Mouse (Mus musculus) kidney, embryonic 14.5 days (tissue): ENCODE data around the gene Ccdc96. TPM values are rescaled to one million over a fixed set of nuclear protein-coding genes. Genes with fewer than 3 reads are reported as not detected.

Experiments used
- ATAC-seq: fragments of 200-750 bp; cut with Nextera tagmentation; 2 replicates; pipeline ENCODE4 v1.8.0; 2017; ENCODE audit warnings: moderate number of reproducible peaks, mild to moderate bottlenecking, moderate TSS enrichment, moderate library complexity; ENCODE audit not compliant: low FRiP score, low TSS enrichment
- H3K27ac ChIP-seq: fragments of 300-500 bp; sonication (generic); 2 replicates; pipeline ENCODE4 v1.5.1; 2014; ENCODE audit warnings: low read depth, mild to moderate bottlenecking, low read length, moderate library complexity, mixed read lengths
- H3K27me3 ChIP-seq: fragments of 300-500 bp; sonication (generic); 2 replicates; pipeline ENCODE4 v1.6.1; 2014; ENCODE audit warnings: mild to moderate bottlenecking, low read length; ENCODE audit not compliant: control insufficient read depth, insufficient read depth
- H3K36me3 ChIP-seq: fragments of 300-500 bp; sonication (generic); 2 replicates; pipeline ENCODE4 v1.6.1; 2014; ENCODE audit warnings: low read length, mixed read lengths; ENCODE audit not compliant: control insufficient read depth, insufficient read depth
- H3K4me1 ChIP-seq: fragments of 300-500 bp; sonication (generic); 2 replicates; pipeline ENCODE4 v1.6.1; 2014; ENCODE audit warnings: low read length, mixed read lengths; ENCODE audit not compliant: control insufficient read depth, insufficient read depth
- H3K4me2 ChIP-seq: fragments of 300-500 bp; sonication (generic); replicated peaks from 2 replicates; pipeline ENCODE4 v1.6.1; 2014; ENCODE audit warnings: low read depth, mild to moderate bottlenecking, low read length
- H3K4me3 ChIP-seq: fragments of 300-500 bp; sonication (generic); 2 replicates; pipeline ENCODE4 v1.5.1; 2014; ENCODE audit warnings: mild to moderate bottlenecking, low read length
- H3K9ac ChIP-seq: fragments of 300-500 bp; sonication (generic); 2 replicates; pipeline ENCODE4 v1.6.1; 2014; ENCODE audit warnings: low read depth, mild to moderate bottlenecking, low read length, moderate library complexity
- H3K9me3 ChIP-seq: fragments of 300-500 bp; sonication (generic); 2 replicates; pipeline ENCODE4 v1.6.1; 2016; ENCODE audit warnings: low read length; ENCODE audit not compliant: control insufficient read depth
- WGBS: fragments of 180-500 bp; shearing (Covaris S2); extraction: QIAGEN DNeasy Blood & Tissue Kit; methylation state at CpG from one replicate; pipeline ENCODE4 v1.1.7; 2014; 5-methylcytosine and 5-hydroxymethylcytosine counted together
- polyA plus RNA-seq: library from polyadenylated mRNA; unstranded; fragments of >200 nt; fragmentation: Nextera tagmentation; extraction: Ambion mirVana; gene quantifications from 2 replicates; pipeline ENCODE4 v1.2.1, GENCODE M21; 2014

The Ccdc96 gene
- polyA plus RNA-seq, 1 experiment from 2014 or later: 0.58 TPM

DNA sequence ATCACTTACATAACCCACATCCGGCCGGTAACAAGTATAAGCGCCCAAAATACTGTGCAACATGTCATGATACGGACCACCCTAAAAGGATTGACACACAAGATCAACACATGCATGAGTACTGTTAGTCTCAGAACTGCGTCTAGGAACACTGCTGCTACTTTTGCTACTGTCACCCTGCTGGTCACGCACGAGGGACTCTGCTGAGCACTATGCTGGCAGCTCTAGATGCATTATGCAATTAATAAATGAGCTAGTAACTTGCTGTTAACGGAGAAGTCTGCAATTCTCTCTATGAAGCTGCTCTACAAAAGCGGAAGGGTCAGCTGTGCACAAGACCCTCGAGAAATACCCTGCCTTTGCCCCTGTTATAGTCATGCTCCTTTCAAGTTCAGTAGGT lies 24.0 kb downstream of the Ccdc96 start:
- Histone ChIP-seq H3K36me3 (peaks cover 90% of the 10 kb centered on the region), H3K9ac (no peak overlapping the region), H3K9me3 (no peaks in the 10 kb centered on the region), H3K27me3 (no peaks in the 10 kb centered on the region), H3K4me2 (no peak overlapping the region), H3K4me3 (no peak overlapping the region), H3K4me1 (no peaks in the 10 kb centered on the region), H3K27ac (no peak overlapping the region)
- 92% methylated on average over 10 of the region's 10 CpGs for WGBS
- no peak for ATAC-seq

DNA sequence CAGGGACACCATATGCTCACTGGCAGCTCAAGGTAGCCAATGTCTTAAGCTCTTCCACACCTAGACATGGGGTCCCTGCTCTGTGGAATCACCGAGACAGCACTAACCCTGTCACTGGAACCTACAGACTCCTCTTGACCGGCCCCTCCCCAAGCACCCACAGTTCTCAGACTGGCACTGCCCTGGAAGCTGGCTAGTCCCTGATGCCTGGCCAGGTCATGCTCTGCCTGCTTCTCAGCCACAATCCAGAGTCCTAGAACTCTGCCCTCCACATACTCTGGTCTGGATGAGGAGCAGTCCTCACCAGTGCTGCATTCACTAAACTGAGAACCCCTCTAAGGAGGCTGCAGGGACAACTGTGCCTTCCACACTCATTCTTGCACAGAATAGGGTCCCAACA lies 26.6 kb downstream of the Ccdc96 start:
- H3K4me2 ChIP-seq: no peak overlapping the region
- H3K36me3 ChIP-seq: peaks cover 84% of the 10 kb centered on the region
- ATAC-seq: no peak
- H3K4me3 ChIP-seq: no peak overlapping the region
- H3K27ac ChIP-seq: no peak overlapping the region
- no peaks in the 10 kb centered on the region for H3K27me3 ChIP-seq
- H3K4me1 ChIP-seq: no peaks in the 10 kb centered on the region
- WGBS: 96% methylated on average over 2 of the region's 2 CpGs
- no peak overlapping the region for H3K9ac ChIP-seq
- no peaks in the 10 kb centered on the region for H3K9me3 ChIP-seq

- Histone ChIP-seq H3K27me3 (no peaks in the 10 kb centered on the region), H3K36me3 (peaks cover 85% of the 10 kb centered on the region), H3K9me3 (no peaks in the 10 kb centered on the region), H3K4me2 (no peak overlapping the region), H3K27ac (no peak overlapping the region), H3K4me3 (no peak overlapping the region), H3K9ac (no peak overlapping the region), H3K4me1 (no peaks in the 10 kb centered on the region)
- no peak for ATAC-seq
- 96% methylated on average over 1 of the region's 1 CpGs for WGBS
Observed at GRCm38 (mm10) chr5:36515126-36515525, 30.7 kb downstream of the Ccdc96 start.

DNA sequence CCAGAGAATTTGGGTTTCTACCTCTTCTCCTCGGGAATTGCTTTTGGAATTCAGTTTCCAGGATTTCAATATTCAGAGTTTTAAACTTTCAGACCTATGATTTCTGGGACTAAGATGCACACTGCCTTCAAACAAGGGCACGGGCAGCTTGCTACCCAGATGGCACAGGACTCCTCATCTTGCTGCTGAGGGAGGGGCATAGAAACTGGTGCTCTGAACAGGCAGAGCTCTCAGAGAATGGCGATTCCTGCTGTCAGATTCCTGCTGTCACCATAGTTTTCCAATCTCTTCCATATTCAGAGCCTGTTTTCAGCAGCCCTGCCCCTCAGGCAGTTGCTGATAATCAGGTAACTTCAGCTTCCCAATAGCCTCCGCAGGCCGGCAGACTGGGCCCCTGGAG lies 31.2 kb downstream of the Ccdc96 start:
- H3K36me3 ChIP-seq: peaks cover 85% of the 10 kb centered on the region
- no peaks in the 10 kb centered on the region for H3K4me1 ChIP-seq
- no peak overlapping the region for H3K4me3 ChIP-seq
- no peaks in the 10 kb centered on the region for H3K27me3 ChIP-seq
- ATAC-seq: no peak
- H3K9me3 ChIP-seq: no peaks in the 10 kb centered on the region
- no peak overlapping the region for H3K9ac ChIP-seq
- H3K4me2 ChIP-seq: no peak overlapping the region
- H3K27ac ChIP-seq: no peak overlapping the region
- 91% methylated on average over 5 of the region's 5 CpGs for WGBS

DNA sequence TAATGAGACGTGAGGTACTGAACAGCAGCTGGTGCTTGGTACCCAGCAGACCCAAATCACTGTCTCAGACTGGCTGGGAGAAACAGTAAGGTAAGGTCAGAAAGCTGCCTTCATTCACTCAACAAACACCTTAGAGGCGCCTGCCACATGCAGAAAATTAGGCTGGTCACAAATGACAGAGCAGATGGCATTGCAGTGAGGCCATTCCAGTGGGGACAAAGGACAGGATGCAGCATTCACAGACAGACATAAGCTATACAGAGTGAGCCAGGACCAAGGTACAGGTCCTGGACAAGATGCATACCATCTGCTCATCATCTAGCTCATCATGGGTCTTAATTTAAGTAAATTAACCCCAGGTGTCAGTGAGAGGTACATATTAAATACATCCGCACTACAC lies 33.2 kb downstream of the Ccdc96 start:
- H3K9ac ChIP-seq: no peak overlapping the region
- no peak for ATAC-seq
- no peaks in the 10 kb centered on the region for H3K27me3 ChIP-seq
- H3K4me2 ChIP-seq: no peak overlapping the region
- H3K27ac ChIP-seq: no peak overlapping the region
- 70% methylated on average over 3 of the region's 3 CpGs for WGBS
- H3K9me3 ChIP-seq: no peaks in the 10 kb centered on the region
- H3K4me3 ChIP-seq: no peak overlapping the region
- no peaks in the 10 kb centered on the region for H3K4me1 ChIP-seq
- H3K36me3 ChIP-seq: peaks cover 83% of the 10 kb centered on the region

DNA sequence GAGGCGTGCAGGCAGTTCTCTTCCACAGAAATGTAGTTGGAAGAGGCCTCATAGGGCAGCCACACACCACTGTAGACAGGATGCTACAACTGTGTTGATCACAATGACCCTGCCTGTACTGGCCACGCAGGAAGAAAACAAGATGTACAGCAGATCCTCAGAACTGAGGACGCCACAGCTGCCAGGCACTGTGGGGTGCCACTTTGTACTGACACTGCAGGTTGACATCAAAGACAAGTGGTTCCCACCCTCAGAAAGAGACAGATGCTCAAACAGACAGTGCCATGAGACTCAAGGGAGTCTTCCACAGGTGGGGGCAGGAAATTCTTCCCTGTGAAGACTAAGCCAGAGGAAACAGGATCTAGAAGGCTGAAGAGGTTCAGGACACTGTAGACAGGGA lies 35.4 kb downstream of the Ccdc96 start:
- no peak overlapping the region for H3K4me2 ChIP-seq
- H3K4me1 ChIP-seq: no peaks in the 10 kb centered on the region
- H3K9me3 ChIP-seq: no peaks in the 10 kb centered on the region
- no peak overlapping the region for H3K9ac ChIP-seq
- 88% methylated on average over 3 of the region's 3 CpGs for WGBS
- H3K27ac ChIP-seq: no peak overlapping the region
- no peak overlapping the region for H3K4me3 ChIP-seq
- ATAC-seq: no peak
- peaks cover 77% of the 10 kb centered on the region for H3K36me3 ChIP-seq
- no peaks in the 10 kb centered on the region for H3K27me3 ChIP-seq

DNA sequence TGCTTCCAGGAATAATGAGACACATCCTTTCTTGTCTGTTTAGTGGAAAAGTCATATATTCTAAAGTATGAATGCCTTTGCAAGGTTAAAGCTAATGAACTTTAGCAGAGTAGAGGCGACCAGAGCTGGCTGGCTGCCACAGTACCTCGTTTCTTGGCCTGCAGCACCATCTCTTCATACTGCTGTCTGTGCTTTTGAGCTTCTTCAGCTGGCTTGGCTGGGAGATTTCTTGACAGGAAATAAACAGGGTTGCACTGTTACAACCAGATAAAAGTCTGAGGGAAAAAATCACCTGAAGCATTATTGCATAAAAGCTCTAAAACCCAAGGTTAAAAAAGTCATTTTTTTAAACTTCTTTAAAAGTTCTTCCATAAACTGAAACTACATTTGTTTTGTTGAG lies 38.4 kb downstream of the Ccdc96 start:
- Histone ChIP-seq H3K4me1 (0 out of 2 replicates have a peak, but pooled peaks cover 3% of the 10 kb centered on the region), H3K27ac (no peak overlapping the region), H3K4me2 (no peak overlapping the region), H3K36me3 (peaks cover 63% of the 10 kb centered on the region), H3K27me3 (no peaks in the 10 kb centered on the region), H3K9ac (no peak overlapping the region), H3K4me3 (no peak overlapping the region), H3K9me3 (no peaks in the 10 kb centered on the region)
- 67% methylated on average over 2 of the region's 2 CpGs for WGBS
- no peak for ATAC-seq

DNA sequence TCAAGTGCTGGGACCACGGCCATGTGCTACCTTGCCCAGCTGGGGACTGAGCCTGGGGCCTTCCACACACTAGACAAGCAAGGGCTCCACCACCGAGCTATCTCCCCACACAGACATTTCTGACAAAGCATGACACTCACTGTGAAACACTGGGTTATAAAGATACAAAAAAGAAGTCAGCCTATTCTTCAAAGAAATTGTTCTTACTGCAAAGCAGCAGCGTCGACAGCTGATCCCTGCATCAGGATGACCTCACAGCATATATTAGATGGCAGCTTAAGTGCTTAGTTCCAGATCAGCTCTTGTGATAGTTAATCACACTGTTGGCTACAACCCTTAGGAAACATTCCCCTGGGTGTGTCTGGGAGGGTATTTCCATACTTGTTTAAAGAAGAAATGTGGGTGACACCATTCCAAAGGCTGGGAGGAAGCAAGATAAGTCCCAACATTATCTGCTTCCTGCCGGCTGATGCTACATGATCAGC lies 38.9 kb downstream of the Ccdc96 start:
- ATAC-seq: no peak
- H3K4me2 ChIP-seq: no peak overlapping the region
- peaks cover 58% of the 10 kb centered on the region for H3K36me3 ChIP-seq

DNA sequence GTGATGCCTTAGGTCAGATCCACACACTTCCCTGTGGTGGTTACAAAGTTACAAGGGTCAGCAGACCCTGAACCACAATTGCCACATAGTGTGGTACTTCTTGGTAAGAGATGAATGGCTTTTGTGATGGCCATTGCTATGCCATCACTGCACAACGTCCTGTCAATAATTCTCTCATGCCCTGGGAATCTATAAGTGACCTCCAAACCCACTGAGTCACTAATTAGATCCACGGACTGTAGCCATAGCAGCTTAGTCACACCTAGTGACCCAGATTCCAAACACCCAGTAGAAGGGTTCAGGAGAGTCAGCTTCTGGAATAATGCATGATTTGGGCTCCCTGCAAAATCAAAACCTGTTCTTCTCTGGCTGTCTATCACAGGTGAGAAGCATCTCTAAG lies 40.8 kb downstream of the Ccdc96 start:
- Histone ChIP-seq H3K4me1 (peaks cover 19% of the 10 kb centered on the region), H3K9ac (no peak overlapping the region), H3K27ac (no peak overlapping the region), H3K36me3 (peaks cover 39% of the 10 kb centered on the region), H3K4me3 (no peak overlapping the region), H3K4me2 (no peak overlapping the region), H3K27me3 (no peaks in the 10 kb centered on the region), H3K9me3 (no peaks in the 10 kb centered on the region)
- no peak for ATAC-seq
- WGBS: 70% methylated on average over 2 of the region's 2 CpGs

More for the DNA sequence above, 38.9 kb downstream of the Ccdc96 start:
- WGBS: 75% methylated on average over 5 of the region's 5 CpGs
- H3K27me3 ChIP-seq: no peaks in the 10 kb centered on the region
- 0 out of 2 replicates have a peak, but pooled peaks cover 7% of the 10 kb centered on the region for H3K4me1 ChIP-seq
- H3K27ac ChIP-seq: no peak overlapping the region
- H3K4me3 ChIP-seq: no peak overlapping the region
- H3K9ac ChIP-seq: no peak overlapping the region
- H3K9me3 ChIP-seq: no peaks in the 10 kb centered on the region
